Mouse (Mus musculus) olfactory bulb, adult 2 months (tissue): ENCODE results near the gene Focad.

Source experiments
- CTCF ChIP-seq: fragments of 200-500 bp; IDR thresholded peaks from 2 replicates; pipeline ENCODE4 v1.5.1; 2012; ENCODE audit warnings: low read depth, mild to moderate bottlenecking, low read length, moderate library complexity; ENCODE audit not compliant: insufficient read depth
- POLR2A ChIP-seq: fragments of 200-500 bp; IDR thresholded peaks from 2 replicates; pipeline ENCODE4 v1.6.1; 2012; ENCODE audit warnings: mild to moderate bottlenecking, low read depth, low read length, moderate library complexity; ENCODE audit not compliant: insufficient read depth

DNA sequence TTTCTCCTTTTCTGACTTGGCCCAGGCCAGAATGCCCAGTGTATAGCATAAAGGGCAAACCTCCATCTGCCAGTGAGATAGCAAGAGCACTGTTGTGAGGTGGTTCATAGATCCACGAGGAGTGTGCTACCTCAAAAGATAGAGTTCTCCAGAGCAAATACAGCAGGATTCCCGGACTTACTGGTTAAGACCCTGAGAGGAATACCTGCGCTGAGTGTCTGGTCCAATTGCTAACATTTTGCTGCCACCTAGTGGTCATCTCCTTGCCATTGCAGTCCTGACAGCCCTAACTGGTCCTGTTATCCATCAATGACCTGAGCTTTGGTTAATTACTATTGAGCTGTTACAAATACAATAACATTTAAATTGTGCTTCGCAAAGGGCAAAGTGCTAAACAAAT is 256.5 kb downstream of the Focad start:
- no peak for TF ChIP-seq CTCF
- TF ChIP-seq POLR2A: no peak
